Mouse (Mus musculus): ENCODE results near the gene Ube2d3. TPM values are rescaled to one million over a fixed set of nuclear protein-coding genes. Genes with fewer than 3 reads are reported as not detected.
A peak's percentile ranks its signal among the peaks of the same experiment; 100 is the strongest.
"Not testable (repeated sequence)": the region's sequence is repeated elsewhere in the genome, so short reads cannot be mapped to it uniquely, and the experiment has no call there.

Ube2d3 gene
- total and polyA plus RNA-seq, 3 experiments = 285 to 416 (median 357) TPM

DNA sequence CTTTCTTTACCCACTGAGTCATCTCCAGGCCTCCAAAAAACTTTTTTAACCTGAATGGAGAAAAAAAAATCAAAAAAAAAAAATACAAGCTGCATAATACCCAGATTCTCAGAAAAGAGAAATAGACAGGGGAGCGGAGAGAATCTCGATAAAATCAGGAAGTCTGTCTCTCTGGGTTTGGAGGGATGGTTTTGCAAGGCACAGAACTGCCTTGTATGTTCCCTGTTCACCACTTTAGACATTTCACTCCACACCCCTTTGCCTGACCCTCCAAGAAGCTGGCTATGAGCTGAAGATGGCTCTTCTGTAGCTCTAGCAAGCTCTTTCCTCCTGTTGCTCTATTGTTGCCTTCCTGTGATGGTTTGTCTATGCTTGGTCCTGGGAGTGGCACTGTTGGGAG lies 39.0 kb downstream of the Ube2d3 start:
- intact Hi-C loops (cut with DNase I) = no loop called here
- Histone ChIP-seq H3K27ac (no peak overlapping the region), H3K79me2 (replicated peaks; ENCODE audit: control insufficient read depth, insufficient read depth, low read length) (no peaks in the 10 kb centered on the region), H3K27me3 (ENCODE audit: control insufficient read depth, insufficient read depth, low read length) (no peaks in the 10 kb centered on the region), H3K9ac (ENCODE audit: low read depth, low read length) (no peak overlapping the region), H3K36me3 (ENCODE audit: control insufficient read depth, insufficient read depth, low read length) (no peaks in the 10 kb centered on the region), H3K4me3 (no peak overlapping the region), H3K4me1 (ENCODE audit: control insufficient read depth, insufficient read depth, low read length) (no peaks in the 10 kb centered on the region)
- WGBS = 79% methylated on average over 2 of the region's 2 CpGs
- no peak for DNase-seq
- TF ChIP-seq POLR2A (IDR thresholded peaks at IDR 0.05; ENCODE audit: insufficient read depth, low read depth, low read length) (no peak), EP300 (IDR thresholded peaks at IDR 0.05; ENCODE audit: insufficient read depth, low read depth, low read length) (no peak), CTCF (IDR thresholded peaks at IDR 0.05) (no peak)

DNA sequence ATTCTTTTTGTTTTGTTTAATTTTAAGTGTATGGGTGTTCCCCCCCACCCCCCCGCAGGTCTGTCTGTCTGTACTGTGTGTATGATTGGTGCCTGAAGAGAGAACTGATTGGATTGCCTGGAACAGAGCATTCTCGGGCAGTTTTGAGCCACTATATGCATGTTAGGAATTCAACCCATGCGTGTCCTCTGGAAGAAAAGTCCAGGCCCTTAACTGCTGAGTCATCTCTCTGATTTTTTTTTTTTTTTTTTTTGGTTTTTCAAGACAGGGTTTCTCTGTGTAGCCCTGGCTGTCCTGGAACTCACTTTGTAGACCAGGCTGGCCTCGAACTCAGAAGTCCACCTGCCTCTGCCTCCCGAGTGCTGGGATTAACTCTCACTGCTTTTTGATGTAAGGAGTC lies 41.1 kb downstream of the Ube2d3 start:
- H3K36me3 ChIP-seq (ENCODE audit: control insufficient read depth, insufficient read depth, low read length); H3K4me3 ChIP-seq; H3K27me3 ChIP-seq (ENCODE audit: control insufficient read depth, insufficient read depth, low read length); H3K79me2 ChIP-seq (replicated peaks; ENCODE audit: control insufficient read depth, insufficient read depth, low read length); intact Hi-C loops (cut with DNase I); DNase-seq; H3K9ac ChIP-seq (ENCODE audit: low read depth, low read length); H3K27ac ChIP-seq; H3K4me1 ChIP-seq (ENCODE audit: control insufficient read depth, insufficient read depth, low read length): not testable (repeated sequence)
- 83% methylated on average over 5 of the region's 5 CpGs for WGBS

- 89% methylated on average over 6 of the region's 6 CpGs for WGBS
Observed at GRCm38 (mm10) chr3:135480767-135481166, 42.8 kb downstream of the Ube2d3 start.

GRCm38 (mm10) chr3:135481608-135482007 lies 43.7 kb downstream of the Ube2d3 start:
- Histone ChIP-seq H3K79me2 (replicated peaks; ENCODE audit: control insufficient read depth, insufficient read depth, low read length) (no peaks in the 10 kb centered on the region; the same call in 1 of the 2 replicates), H3K27me3 (ENCODE audit: control insufficient read depth, insufficient read depth, low read length) (no peaks in the 10 kb centered on the region), H3K27ac (no peak overlapping the region), H3K36me3 (ENCODE audit: control insufficient read depth, insufficient read depth, low read length) (no peaks in the 10 kb centered on the region), H3K4me3 (no peak overlapping the region), H3K4me1 (ENCODE audit: control insufficient read depth, insufficient read depth, low read length) (no peaks in the 10 kb centered on the region), H3K9ac (ENCODE audit: low read depth, low read length) (no peak overlapping the region)
- WGBS = 91% methylated on average over 3 of the region's 3 CpGs
- DNase-seq = no peak
- intact Hi-C loops (cut with DNase I) = no loop called here
- no peak for TF ChIP-seq POLR2A (IDR thresholded peaks at IDR 0.05; ENCODE audit: insufficient read depth, low read depth, low read length)
- TF ChIP-seq CTCF (IDR thresholded peaks at IDR 0.05) = no peak
- TF ChIP-seq EP300 (IDR thresholded peaks at IDR 0.05; ENCODE audit: insufficient read depth, low read depth, low read length) = no peak

More at GRCm38 (mm10) chr3:135480767-135481166, 42.8 kb downstream of the Ube2d3 start:
- H3K4me3 ChIP-seq = no peak overlapping the region
- no peak for TF ChIP-seq EP300 (IDR thresholded peaks at IDR 0.05; ENCODE audit: insufficient read depth, low read depth, low read length)
- TF ChIP-seq POLR2A (IDR thresholded peaks at IDR 0.05; ENCODE audit: insufficient read depth, low read depth, low read length) = no peak
- TF ChIP-seq CTCF (IDR thresholded peaks at IDR 0.05) = no peak
- no peaks in the 10 kb centered on the region for H3K4me1 ChIP-seq (ENCODE audit: control insufficient read depth, insufficient read depth, low read length)
- H3K79me2 ChIP-seq (replicated peaks; ENCODE audit: control insufficient read depth, insufficient read depth, low read length) = no peaks in the 10 kb centered on the region; the same call in 1 of the 2 replicates
- no peaks in the 10 kb centered on the region for H3K36me3 ChIP-seq (ENCODE audit: control insufficient read depth, insufficient read depth, low read length)
- intact Hi-C loops (cut with DNase I) = no loop called here
- no peak for DNase-seq
- H3K9ac ChIP-seq (ENCODE audit: low read depth, low read length) = no peak overlapping the region
- H3K27ac ChIP-seq = no peak overlapping the region
- H3K27me3 ChIP-seq (ENCODE audit: control insufficient read depth, insufficient read depth, low read length) = no peaks in the 10 kb centered on the region

GRCm38 (mm10) chr3:135484650-135485049 lies 46.7 kb downstream of the Ube2d3 start:
- not testable (repeated sequence) for H3K79me2 ChIP-seq (replicated peaks; ENCODE audit: control insufficient read depth, insufficient read depth, low read length); H3K4me1 ChIP-seq (ENCODE audit: control insufficient read depth, insufficient read depth, low read length); H3K27me3 ChIP-seq (ENCODE audit: control insufficient read depth, insufficient read depth, low read length); H3K4me3 ChIP-seq; H3K9ac ChIP-seq (ENCODE audit: low read depth, low read length); H3K27ac ChIP-seq; H3K36me3 ChIP-seq (ENCODE audit: control insufficient read depth, insufficient read depth, low read length); DNase-seq
- intact Hi-C loops (cut with DNase I) = loop anchor here (5.0 kb wide), 2 partner anchors 38 to 82 kb away; no protein-coding TSS in a partner anchor
- WGBS = 88% methylated on average over 15 of the region's 15 CpGs

- H3K4me3 ChIP-seq = peak within 1 kb of the TSS; percentile 87
- H3K36me3 ChIP-seq (ENCODE audit: control insufficient read depth, insufficient read depth, low read length) = no peaks in the 10 kb centered on the region
- H3K79me2 ChIP-seq (replicated peaks; ENCODE audit: control insufficient read depth, insufficient read depth, low read length) = no peaks in the 10 kb centered on the region; the same call in 1 of the 2 replicates
- 1% methylated on average over 48 of the region's 48 CpGs for WGBS
- H3K27ac ChIP-seq = peak within 1 kb of the TSS; percentile 89
- no peaks in the 10 kb centered on the region for H3K4me1 ChIP-seq (ENCODE audit: control insufficient read depth, insufficient read depth, low read length)
- DNase-seq = peak; percentile 86 to 87
- intact Hi-C loops (cut with DNase I) = loop anchor here (5.0 kb wide), 2 partner anchors 37 to 83 kb away; no protein-coding TSS in a partner anchor
- H3K27me3 ChIP-seq (ENCODE audit: control insufficient read depth, insufficient read depth, low read length) = no peaks in the 10 kb centered on the region
- TF ChIP-seq POLR2A (IDR thresholded peaks at IDR 0.05; ENCODE audit: insufficient read depth, low read depth, low read length) = peak; percentile 66
- 0 out of 2 replicates have a peak, but pooled peaks have one; percentile 7 for TF ChIP-seq EP300 (IDR thresholded peaks at IDR 0.05; ENCODE audit: insufficient read depth, low read depth, low read length)
- 0 out of 2 replicates have a peak, but pooled peaks have one; percentile 17 for TF ChIP-seq CTCF (IDR thresholded peaks at IDR 0.05)
- peak within 1 kb of the TSS; percentile 94 for H3K9ac ChIP-seq (ENCODE audit: low read depth, low read length)
Observed at GRCm38 (mm10) chr3:135485128-135485899, 47.4 kb downstream of the Ube2d3 start, which contains the start of gene Manba. Gene Manba, plus strand, starts transcription at chr3:135485611.

All from heart, adult 2 months (tissue).